Mouse (Mus musculus): ENCODE measurements at regions not wholly inside any gene's neighbourhood (a gene's known extent, or its start where the extent isn't known, plus 50 kb on each side); places are given as distances from the start of the nearest gene placed in this dataset.

DNA sequence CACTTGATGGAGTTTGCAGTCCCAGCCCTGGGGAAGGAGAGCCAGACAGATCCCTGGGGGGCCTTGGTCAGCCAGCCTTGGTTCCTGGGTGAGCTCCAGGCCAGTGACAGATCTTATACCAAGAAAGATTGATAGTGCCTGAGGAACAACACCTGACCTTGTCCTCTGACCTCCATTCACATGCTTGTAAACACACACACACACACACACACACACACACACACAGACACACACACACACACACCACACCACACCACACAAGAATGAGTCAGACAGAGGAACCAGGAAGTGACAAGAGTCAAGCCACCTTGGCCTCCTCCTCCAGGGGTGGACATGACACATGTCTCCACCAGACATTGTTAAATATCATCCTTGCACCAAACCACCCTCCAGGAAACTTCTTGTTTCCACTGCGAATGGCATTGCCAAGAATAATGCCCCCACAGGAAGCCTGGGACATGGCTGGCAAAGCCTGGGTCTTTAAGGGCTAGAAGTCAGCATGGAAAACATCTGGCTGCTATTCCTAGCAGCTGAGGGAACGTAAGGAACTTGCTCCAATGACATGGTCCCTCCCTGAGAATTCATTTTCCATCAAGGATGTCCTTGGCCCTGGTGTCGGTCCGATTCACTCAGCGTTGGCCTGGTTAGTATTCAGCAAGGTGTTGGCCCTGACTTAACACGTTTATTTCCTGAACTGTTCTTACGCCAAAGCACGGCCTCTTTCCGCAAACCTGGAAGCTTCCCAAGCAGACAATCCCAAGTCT, 147.9 kb downstream of the Tomm20 start:
- Histone ChIP-seq H3K9ac (replicated peaks) (no peak overlapping the region), H3K27me3 (no peaks in the 10 kb centered on the region), H3K4me3 (no peak overlapping the region), H3K36me3 (no peaks in the 10 kb centered on the region), H3K27ac (replicated peaks) (no peak overlapping the region), H3K4me2 (replicated peaks) (no peak overlapping the region), H3K9me3 (no peaks in the 10 kb centered on the region), H3K4me1 (no peaks in the 10 kb centered on the region)
- no peak for ATAC-seq (replicated peaks)
- WGBS: 82% methylated on average over 9 of the region's 9 CpGs

DNA sequence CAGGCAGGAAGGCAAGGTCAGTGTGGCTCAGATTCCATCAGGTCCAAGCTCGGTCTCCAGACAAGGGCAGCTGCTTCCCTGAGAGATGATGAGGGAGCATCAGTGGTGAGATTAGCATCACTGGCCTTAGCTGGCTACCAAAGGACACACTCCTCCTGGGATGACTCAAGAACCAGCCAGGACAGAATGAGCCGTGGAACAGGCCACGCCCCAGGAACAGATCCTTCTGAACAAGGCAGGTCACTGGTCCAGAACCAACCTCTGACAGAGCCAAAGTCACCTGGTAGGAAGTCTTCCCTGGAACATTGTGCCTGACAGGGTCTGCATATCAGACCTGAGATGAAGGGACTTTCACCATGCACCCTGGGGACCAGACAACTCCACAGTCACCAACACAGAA, 152.0 kb downstream of the Tomm20 start:
- H3K4me3 ChIP-seq: no peak overlapping the region
- H3K27me3 ChIP-seq: no peaks in the 10 kb centered on the region
- ATAC-seq (replicated peaks): no peak
- WGBS: 83% methylated on average over 3 of the region's 3 CpGs
- H3K9me3 ChIP-seq: no peaks in the 10 kb centered on the region
- H3K4me1 ChIP-seq: no peaks in the 10 kb centered on the region
- H3K9ac ChIP-seq (replicated peaks): no peak overlapping the region
- no peaks in the 10 kb centered on the region for H3K36me3 ChIP-seq
- H3K4me2 ChIP-seq (replicated peaks): no peak overlapping the region
- no peak overlapping the region for H3K27ac ChIP-seq (replicated peaks)

DNA sequence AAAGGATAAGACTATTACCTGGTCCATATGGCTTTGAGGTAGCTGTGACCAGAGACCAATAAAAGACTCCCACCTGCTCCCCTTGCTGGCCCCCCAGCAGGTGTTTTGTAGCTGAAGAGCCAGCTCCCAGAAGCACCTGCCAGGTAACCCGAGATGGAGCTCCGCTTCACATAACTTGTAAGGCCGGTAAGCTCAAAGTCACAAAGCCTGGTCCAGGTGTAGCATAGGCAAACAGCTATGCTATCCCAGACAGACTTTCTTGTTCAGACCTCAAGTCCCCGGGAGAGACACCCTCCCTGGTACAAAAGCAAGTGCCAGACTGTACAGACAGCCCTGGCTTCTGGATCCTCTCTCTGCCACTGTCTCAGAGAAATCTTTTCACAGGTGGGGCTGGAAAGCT, 154.6 kb downstream of the Tomm20 start:
- Histone ChIP-seq H3K4me1 (no peaks in the 10 kb centered on the region), H3K9ac (replicated peaks) (no peak overlapping the region), H3K4me2 (replicated peaks) (no peak overlapping the region), H3K36me3 (no peaks in the 10 kb centered on the region), H3K4me3 (no peak overlapping the region), H3K27ac (replicated peaks) (no peak overlapping the region), H3K9me3 (no peaks in the 10 kb centered on the region), H3K27me3 (no peaks in the 10 kb centered on the region)
- ATAC-seq (replicated peaks): no peak
- WGBS: 79% methylated on average over 4 of the region's 4 CpGs

DNA sequence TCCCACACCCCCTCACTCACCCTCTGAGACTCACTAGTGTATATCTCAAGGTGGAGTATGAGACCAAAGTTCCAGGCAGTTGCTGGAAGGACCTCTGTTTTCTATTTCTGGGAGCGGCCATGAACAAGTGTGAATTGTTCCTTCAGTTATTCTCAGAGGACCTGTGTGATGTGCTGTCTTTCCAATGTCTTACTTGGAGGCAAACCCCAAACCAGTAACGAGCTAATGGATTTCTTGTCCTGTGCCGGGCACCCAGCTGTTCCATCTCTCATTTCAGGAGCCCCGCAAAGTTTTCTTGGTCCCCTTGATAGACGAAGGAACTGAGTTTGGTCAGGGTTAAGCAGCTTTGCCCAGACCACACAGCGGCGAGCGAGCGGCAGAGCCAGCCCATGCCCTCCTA, 155.4 kb downstream of the Tomm20 start:
- Histone ChIP-seq H3K36me3 (no peaks in the 10 kb centered on the region), H3K27me3 (no peaks in the 10 kb centered on the region), H3K9me3 (no peaks in the 10 kb centered on the region), H3K4me3 (no peak overlapping the region), H3K9ac (replicated peaks) (no peak overlapping the region), H3K27ac (replicated peaks) (no peak overlapping the region), H3K4me1 (no peaks in the 10 kb centered on the region), H3K4me2 (replicated peaks) (no peak overlapping the region)
- WGBS: 82% methylated on average over 9 of the region's 9 CpGs
- no peak for ATAC-seq (replicated peaks)

DNA sequence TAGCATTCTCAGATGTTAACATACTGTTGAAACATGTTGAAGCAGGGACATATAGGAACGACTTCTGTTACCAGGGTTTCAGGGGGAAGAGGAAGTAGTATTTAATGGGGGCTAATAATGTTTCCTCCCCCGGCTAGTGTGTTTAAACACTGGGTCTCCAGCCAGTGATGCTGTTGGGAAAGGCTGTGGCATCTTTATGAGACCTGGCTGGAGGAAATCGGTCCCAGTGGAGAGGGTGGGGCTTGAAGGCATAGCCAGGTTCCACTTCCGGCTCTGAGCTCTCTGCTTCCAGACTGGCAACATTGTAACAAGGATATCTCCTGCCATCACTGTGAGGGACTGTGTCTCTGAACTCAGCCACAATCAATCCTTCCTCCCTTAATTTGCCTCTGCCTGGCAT, 156.6 kb downstream of the Tomm20 start:
- H3K36me3 ChIP-seq: no peaks in the 10 kb centered on the region
- H3K9me3 ChIP-seq: no peaks in the 10 kb centered on the region
- WGBS: 72% methylated on average over 4 of the region's 4 CpGs
- H3K9ac ChIP-seq (replicated peaks): no peak overlapping the region
- no peaks in the 10 kb centered on the region for H3K4me1 ChIP-seq
- no peak overlapping the region for H3K4me3 ChIP-seq
- no peak for ATAC-seq (replicated peaks)
- no peak overlapping the region for H3K4me2 ChIP-seq (replicated peaks)
- no peaks in the 10 kb centered on the region for H3K27me3 ChIP-seq
- no peak overlapping the region for H3K27ac ChIP-seq (replicated peaks)

DNA sequence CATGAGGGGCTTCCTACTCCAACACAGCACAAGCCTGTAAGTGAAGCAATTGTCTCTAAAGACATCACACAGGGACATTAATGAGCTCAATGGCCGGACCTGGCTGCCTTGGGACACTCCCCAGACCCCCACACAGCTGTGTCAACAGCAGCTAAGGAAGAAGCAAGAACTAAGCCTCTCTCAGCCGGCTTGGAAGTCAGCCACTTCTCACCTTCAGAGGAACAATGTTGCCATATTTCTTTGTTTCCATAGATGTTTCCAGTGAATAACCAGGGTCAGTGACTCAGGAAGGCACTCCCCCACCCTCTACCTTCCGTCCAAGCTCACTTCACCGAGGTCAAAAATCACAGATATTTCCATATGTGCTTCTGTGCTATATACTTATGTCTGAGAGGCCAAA, 157.0 kb downstream of the Tomm20 start:
- Histone ChIP-seq H3K27me3 (no peaks in the 10 kb centered on the region), H3K36me3 (no peaks in the 10 kb centered on the region), H3K4me3 (no peak overlapping the region), H3K9ac (replicated peaks) (no peak overlapping the region), H3K27ac (replicated peaks) (no peak overlapping the region), H3K4me1 (no peaks in the 10 kb centered on the region), H3K9me3 (no peaks in the 10 kb centered on the region), H3K4me2 (replicated peaks) (no peak overlapping the region)
- WGBS: 64% methylated on average over 4 of the region's 4 CpGs
- ATAC-seq (replicated peaks): no peak

DNA sequence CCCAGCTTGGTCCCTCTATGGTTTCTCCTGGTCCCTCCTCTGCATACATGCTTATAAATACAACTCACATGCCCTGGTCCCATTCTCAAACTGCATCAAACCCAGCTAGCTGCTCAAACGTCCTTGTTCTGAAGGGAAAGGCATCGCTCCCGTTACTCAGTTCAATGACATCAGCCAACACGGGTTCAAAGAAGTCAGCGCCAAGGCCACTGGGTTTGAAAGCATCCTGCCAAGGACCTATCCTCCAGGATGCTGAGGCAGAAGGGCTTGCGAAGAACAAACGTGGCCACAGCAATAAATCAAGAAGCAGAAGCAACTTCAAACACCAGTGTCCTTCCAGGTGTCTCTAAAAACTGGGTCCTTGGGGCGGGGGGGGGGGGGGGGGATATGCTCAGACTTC, 158.2 kb downstream of the Tomm20 start:
- Histone ChIP-seq H3K4me2 (replicated peaks) (no peak overlapping the region), H3K9me3 (no peaks in the 10 kb centered on the region), H3K36me3 (no peaks in the 10 kb centered on the region), H3K27ac (replicated peaks) (no peak overlapping the region), H3K9ac (replicated peaks) (no peak overlapping the region), H3K27me3 (no peaks in the 10 kb centered on the region), H3K4me3 (no peak overlapping the region), H3K4me1 (no peaks in the 10 kb centered on the region)
- ATAC-seq (replicated peaks): no peak
- WGBS: 85% methylated on average over 8 of the region's 8 CpGs

DNA sequence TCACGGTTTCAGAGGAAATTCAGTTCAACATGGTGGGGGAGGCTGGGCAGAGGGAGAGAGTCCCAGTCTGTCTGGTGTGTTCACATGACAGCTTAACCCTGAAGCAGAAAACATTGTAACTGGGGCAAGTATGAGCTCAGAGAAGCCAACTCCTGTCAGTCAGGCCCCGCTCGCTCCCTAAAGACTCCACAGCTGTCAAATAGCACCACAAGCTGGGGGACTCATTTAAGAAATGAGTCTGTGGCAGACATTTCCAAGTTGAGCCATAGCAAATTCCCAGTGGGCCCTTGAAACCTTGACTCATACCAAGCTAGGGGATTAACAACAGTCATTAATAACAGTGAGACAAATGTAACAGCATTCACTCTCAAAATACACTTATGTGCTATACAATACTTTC, 160.4 kb downstream of the Tomm20 start:
- no peak overlapping the region for H3K4me3 ChIP-seq
- WGBS: 85% methylated on average over 3 of the region's 3 CpGs
- no peaks in the 10 kb centered on the region for H3K9me3 ChIP-seq

DNA sequence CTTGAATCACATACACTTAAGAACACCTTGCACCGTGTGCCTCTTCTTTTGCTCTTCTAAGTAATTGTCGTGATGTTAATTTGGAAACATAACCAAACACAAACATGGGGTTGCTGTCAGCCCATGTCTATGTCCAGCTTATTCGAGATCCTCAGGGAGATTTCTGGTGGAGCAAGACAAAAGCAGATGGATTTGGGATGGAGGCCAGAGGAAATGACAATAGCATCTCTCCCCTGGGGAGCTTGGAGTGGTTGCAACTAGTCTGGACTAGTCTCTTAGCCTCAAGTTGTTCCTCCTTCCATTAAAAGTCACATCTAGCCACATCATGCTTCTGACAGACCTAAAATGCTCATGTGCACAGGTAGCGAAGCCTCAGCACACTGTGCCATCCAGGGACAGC, 161.0 kb downstream of the Tomm20 start:
- no peaks in the 10 kb centered on the region for H3K4me1 ChIP-seq
- no peaks in the 10 kb centered on the region for H3K27me3 ChIP-seq
- no peak overlapping the region for H3K9ac ChIP-seq (replicated peaks)
- ATAC-seq (replicated peaks): no peak
- WGBS: 80% methylated on average over 4 of the region's 4 CpGs
- H3K4me2 ChIP-seq (replicated peaks): no peak overlapping the region
- H3K4me3 ChIP-seq: no peak overlapping the region
- no peaks in the 10 kb centered on the region for H3K36me3 ChIP-seq
- no peak overlapping the region for H3K27ac ChIP-seq (replicated peaks)
- no peaks in the 10 kb centered on the region for H3K9me3 ChIP-seq

More for the DNA sequence above, 160.4 kb downstream of the Tomm20 start:
- no peak overlapping the region for H3K27ac ChIP-seq (replicated peaks)
- ATAC-seq (replicated peaks): no peak
- H3K27me3 ChIP-seq: no peaks in the 10 kb centered on the region
- H3K9ac ChIP-seq (replicated peaks): no peak overlapping the region
- H3K4me1 ChIP-seq: no peaks in the 10 kb centered on the region
- no peak overlapping the region for H3K4me2 ChIP-seq (replicated peaks)
- H3K36me3 ChIP-seq: no peaks in the 10 kb centered on the region

DNA sequence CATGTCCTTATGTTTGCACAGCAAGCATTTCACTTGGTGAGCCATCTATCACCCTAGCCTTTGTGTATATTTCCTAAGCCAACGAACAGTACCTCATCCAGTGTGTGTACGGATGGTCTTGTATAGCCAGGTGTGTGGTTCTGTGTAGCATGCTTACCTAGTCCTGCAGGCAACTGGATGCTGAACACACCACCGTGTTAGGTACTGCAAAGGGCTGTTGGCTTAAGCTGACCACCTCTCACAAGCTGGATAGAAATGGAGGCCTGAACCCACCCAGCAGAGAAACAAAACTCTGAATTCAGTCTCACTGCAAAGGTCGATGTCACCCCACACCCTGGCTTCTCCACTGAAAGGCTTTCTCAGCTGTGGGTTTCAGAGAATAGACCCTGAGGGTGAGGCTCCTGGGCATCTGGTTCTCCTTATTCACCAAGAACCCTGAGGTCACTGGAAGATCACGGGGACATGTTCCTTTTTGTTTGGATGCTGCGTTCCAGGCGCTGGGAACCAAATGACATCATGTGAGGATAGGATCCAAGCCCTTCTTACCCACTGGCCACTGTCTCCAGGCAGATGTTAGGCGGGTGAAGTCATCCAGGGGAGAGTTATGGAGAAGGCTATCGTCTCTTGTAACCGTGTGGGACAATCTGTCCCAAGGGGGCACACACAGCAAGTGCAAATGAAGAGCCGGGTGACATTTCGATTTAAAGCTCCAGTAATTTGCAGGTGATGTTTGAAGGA, 161.8 kb downstream of the Tomm20 start:
- no peak for ATAC-seq (replicated peaks)
- Histone ChIP-seq H3K4me1 (no peaks in the 10 kb centered on the region), H3K36me3 (no peaks in the 10 kb centered on the region), H3K4me2 (replicated peaks) (no peak overlapping the region), H3K9me3 (no peaks in the 10 kb centered on the region), H3K9ac (replicated peaks) (no peak overlapping the region), H3K27ac (replicated peaks) (no peak overlapping the region), H3K4me3 (no peak overlapping the region), H3K27me3 (no peaks in the 10 kb centered on the region)
- 86% methylated on average over 12 of the region's 12 CpGs for WGBS

DNA sequence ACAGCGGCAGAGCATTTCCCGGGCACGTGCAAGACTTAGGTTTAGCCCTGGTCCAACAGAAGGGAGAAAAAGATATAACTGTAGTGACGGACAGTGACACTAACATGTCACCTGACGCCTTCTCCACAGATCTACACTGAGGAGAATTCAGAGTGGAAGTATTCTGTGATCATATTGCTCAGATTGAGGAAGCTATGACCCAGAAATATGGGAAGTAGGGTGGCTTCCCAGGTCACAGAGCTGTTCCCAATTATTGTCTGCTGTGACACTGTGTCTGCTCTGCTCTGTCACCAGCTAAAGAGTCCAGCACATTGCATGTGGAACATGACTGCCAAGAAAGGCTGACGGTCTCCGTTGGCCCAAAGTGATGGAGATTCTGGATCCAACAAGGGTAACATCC, 167.0 kb downstream of the Tomm20 start:
- Histone ChIP-seq H3K36me3 (no peaks in the 10 kb centered on the region), H3K9me3 (no peaks in the 10 kb centered on the region), H3K9ac (replicated peaks) (no peak overlapping the region), H3K4me2 (replicated peaks) (no peak overlapping the region), H3K4me3 (no peak overlapping the region), H3K4me1 (no peaks in the 10 kb centered on the region), H3K27me3 (no peaks in the 10 kb centered on the region), H3K27ac (replicated peaks) (no peak overlapping the region)
- ATAC-seq (replicated peaks): no peak
- WGBS: 92% methylated on average over 7 of the region's 7 CpGs

DNA sequence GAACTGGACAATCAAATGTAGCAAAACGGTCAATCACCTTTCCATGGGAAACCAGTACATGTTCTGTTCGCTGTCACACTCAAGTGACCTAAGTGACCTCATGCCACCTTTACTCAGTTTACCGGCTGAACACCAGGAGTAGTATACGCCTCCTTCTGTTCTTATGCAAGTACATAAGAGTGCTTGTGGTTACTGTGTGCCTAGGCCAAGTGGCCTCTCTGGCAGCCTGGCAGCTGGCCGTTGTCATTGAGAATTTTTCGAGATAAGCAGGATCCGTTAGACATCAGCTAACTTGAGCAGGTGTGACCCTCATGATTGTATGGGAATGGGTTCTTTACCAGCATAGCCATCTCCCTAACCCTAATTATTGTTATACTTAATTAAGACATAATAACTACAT, 167.5 kb downstream of the Tomm20 start:
- H3K4me1 ChIP-seq: no peaks in the 10 kb centered on the region
- no peak for ATAC-seq (replicated peaks)
- no peak overlapping the region for H3K4me2 ChIP-seq (replicated peaks)
- H3K9me3 ChIP-seq: no peaks in the 10 kb centered on the region
- H3K4me3 ChIP-seq: no peak overlapping the region
- H3K36me3 ChIP-seq: no peaks in the 10 kb centered on the region
- H3K9ac ChIP-seq (replicated peaks): no peak overlapping the region
- WGBS: 94% methylated on average over 7 of the region's 7 CpGs
- no peak overlapping the region for H3K27ac ChIP-seq (replicated peaks)
- H3K27me3 ChIP-seq: no peaks in the 10 kb centered on the region

Data from forebrain, embryonic 15.5 days (tissue).